Mouse (Mus musculus) C2C12 (cell line): ENCODE data around the gene Nlgn1.

Experiments used
- CEBPB ChIP-seq: IDR thresholded peaks from one replicate; pipeline ENCODE4 v1.6.1; 2011; ENCODE audit warnings: low read depth, mild to moderate bottlenecking, control low read depth, moderate library complexity
- CTCF ChIP-seq: IDR thresholded peaks from one replicate; pipeline ENCODE4 v1.5.1; 2011; ENCODE audit not compliant: control insufficient read depth, insufficient read depth, insufficient read length
- FOSL1 ChIP-seq: IDR thresholded peaks from one replicate; pipeline ENCODE4 v1.8.0; 2011; ENCODE audit warnings: mild to moderate bottlenecking, low read length; ENCODE audit not compliant: poor library complexity, insufficient read depth, severe bottlenecking
- MAX ChIP-seq: IDR thresholded peaks from one replicate; pipeline ENCODE4 v1.6.1; 2011; ENCODE audit warnings: mild to moderate bottlenecking, control low read depth
- USF1 ChIP-seq: IDR thresholded peaks from one replicate; pipeline ENCODE4 v1.6.1; 2011; ENCODE audit warnings: low read depth, mild to moderate bottlenecking, control low read depth, moderate library complexity

DNA sequence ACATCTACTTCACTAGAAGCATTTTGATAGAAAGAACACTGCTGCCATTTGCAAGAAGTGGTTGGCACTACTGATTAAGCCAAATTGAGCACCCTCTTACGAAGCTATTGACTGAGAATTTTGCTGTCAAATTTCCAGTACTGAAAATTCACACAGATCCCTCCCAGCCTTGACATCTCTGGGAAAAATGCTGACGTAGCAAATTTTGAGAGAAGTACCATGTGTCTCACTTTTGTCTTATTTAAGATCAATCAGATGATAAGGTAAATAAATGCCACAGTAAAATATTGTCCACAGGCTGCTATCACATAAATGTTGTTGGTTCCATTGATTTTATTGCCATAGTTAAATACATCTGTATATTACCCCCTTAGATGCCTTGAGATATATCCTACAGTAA lies 668.8 kb downstream of the Nlgn1 start:
- TF ChIP-seq CTCF (no peak), USF1 (no peak), MAX (no peak), CEBPB (no peak), FOSL1 (no peak)
